Mouse (Mus musculus) MEL (cell line): ENCODE results near the gene Itga5.

ENCODE experiments used
- CTCF ChIP-seq, 3 experiments: IDR thresholded peaks in 2 of 3; conservative IDR thresholded peaks in 1 of 3; 2 replicates each; pipeline ENCODE4 v1.5.1; 2011 to 2012; ENCODE audit warnings: low read length in 3 of 3, low read depth in 2 of 3, mild to moderate bottlenecking in 2 of 3, improper control_type of control experiment in 1 of 3, inconsistent platforms in 1 of 3, mixed read lengths in 1 of 3, moderate library complexity in 1 of 3; ENCODE audit not compliant: control insufficient read depth in 1 of 3, insufficient read depth in 1 of 3, poor library complexity in 1 of 3, severe bottlenecking in 1 of 3
- EP300 ChIP-seq, 2 experiments: IDR thresholded peaks; 2 replicates each; pipeline ENCODE4 v1.6.1; 2011; ENCODE audit warnings: improper control_type of control experiment in 2 of 2, low read length in 2 of 2, low read depth in 1 of 2, mild to moderate bottlenecking in 1 of 2
- ETS1 ChIP-seq: IDR thresholded peaks from 2 replicates; pipeline ENCODE4 v1.6.1; 2012; ENCODE audit warnings: low read depth, mild to moderate bottlenecking, inconsistent platforms, low read length, improper control_type of control experiment, moderate library complexity
- HCFC1 ChIP-seq: IDR thresholded peaks from 2 replicates; pipeline ENCODE4 v1.6.1; 2012; ENCODE audit warnings: low read depth, mild to moderate bottlenecking, inconsistent platforms, low read length, improper control_type of control experiment, moderate library complexity
- JUND ChIP-seq: IDR thresholded peaks from 2 replicates; pipeline ENCODE4 v1.6.1; 2011; ENCODE audit warnings: low read depth, mild to moderate bottlenecking, improper control_type of control experiment, low read length
- NELFE ChIP-seq: IDR thresholded peaks from 2 replicates; pipeline ENCODE4 v1.6.1; 2011; ENCODE audit warnings: low read depth, low read length, improper control_type of control experiment
- POLR2A ChIP-seq, 2 experiments: IDR thresholded peaks; 2 replicates each; pipeline ENCODE4 v1.6.1; 2011 to 2012; ENCODE audit warnings: low read length in 2 of 2, mild to moderate bottlenecking in 2 of 2, control low read depth in 1 of 2, improper control_type of control experiment in 1 of 2, low read depth in 1 of 2, moderate library complexity in 1 of 2; ENCODE audit not compliant: control insufficient read depth in 1 of 2, insufficient read depth in 1 of 2, poor library complexity in 1 of 2
- SMC3 ChIP-seq: IDR thresholded peaks from 2 replicates; pipeline ENCODE4 v1.6.1; 2011; ENCODE audit warnings: low read depth, low read length, improper control_type of control experiment
- TCF12 ChIP-seq: IDR thresholded peaks from 2 replicates; pipeline ENCODE4 v1.6.1; 2014; ENCODE audit warnings: low read depth, mild to moderate bottlenecking, inconsistent platforms, low read length, improper control_type of control experiment, moderate library complexity
- ZC3H11A ChIP-seq: IDR thresholded peaks from 2 replicates; pipeline ENCODE4 v1.6.1; 2012; ENCODE audit warnings: low read depth, mild to moderate bottlenecking, inconsistent platforms, low read length, improper control_type of control experiment

GRCm38 (mm10) chr15:103362333-103362732 is 4.2 kb downstream of the Itga5 start:
- TF ChIP-seq CTCF (IDR thresholded peaks at IDR 0.05 in 2 of 3, conservative IDR thresholded peaks at IDR 0.05 in 1 of 3; ENCODE audit: control insufficient read depth in 1 of 3, insufficient read depth in 1 of 3, low read depth in 2 of 3, low read length in 3 of 3, poor library complexity in 1 of 3, severe bottlenecking in 1 of 3) (no peak), HCFC1 (no peak), POLR2A (IDR thresholded peaks at IDR 0.05; ENCODE audit: control insufficient read depth in 1 of 2, insufficient read depth in 1 of 2, low read depth in 1 of 2, low read length in 2 of 2, poor library complexity in 1 of 2) (no peak), EP300 (IDR thresholded peaks at IDR 0.05; ENCODE audit: low read depth in 1 of 2, low read length in 2 of 2) (peak; percentile 84 to 88), JUND (no peak), ZC3H11A (no peak), ETS1 (peak; percentile 79), NELFE (no peak), SMC3 (no peak), TCF12 (peak; percentile 86)
